Mouse (Mus musculus): Measurements from ENCODE around the gene Tjp2. TPM values are rescaled to one million over a fixed set of nuclear protein-coding genes. Genes with fewer than 3 reads are reported as not detected.

Tjp2 gene
- polyA plus RNA-seq, 1 experiment: 2.4 TPM

DNA sequence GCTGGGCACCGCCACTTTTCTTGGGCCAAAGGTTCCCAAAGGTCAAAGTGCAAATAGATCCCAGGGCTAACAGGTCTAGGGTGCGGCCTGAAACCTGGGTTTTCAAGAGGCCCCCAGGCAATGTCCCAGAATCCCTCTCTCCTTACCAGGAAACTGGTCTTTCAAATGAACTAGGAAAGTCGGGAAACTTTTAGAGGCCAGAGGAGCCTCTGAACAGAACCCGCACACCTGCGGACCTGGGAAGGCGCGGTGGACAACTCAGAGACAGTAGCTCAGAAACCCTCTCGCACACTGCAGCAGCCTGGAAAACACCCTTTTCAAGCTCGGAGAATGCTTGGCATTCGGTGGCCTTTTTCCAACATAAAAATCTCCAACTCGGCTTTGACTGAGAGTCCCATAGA, 979 bp downstream of the Tjp2 start:
- no peak for TF ChIP-seq CTCF (IDR thresholded peaks at IDR 0.05; ENCODE audit: extremely low read depth, insufficient read depth, insufficient read length, insufficient replicate concordance)
- no peak for TF ChIP-seq POLR2A (IDR thresholded peaks at IDR 0.05; ENCODE audit: low read depth, low read length)
- Histone ChIP-seq H3K27ac (ENCODE audit: insufficient read depth, low read length) (no peak overlapping the region), H3K4me1 (ENCODE audit: control insufficient read depth, insufficient read depth, insufficient read length) (no peaks in the 10 kb centered on the region; the same call in 1 of the 2 replicates), H3K27me3 (ENCODE audit: control insufficient read depth, insufficient read depth, low read length) (no peaks in the 10 kb centered on the region), H3K4me3 (ENCODE audit: extremely low read depth, insufficient read depth, insufficient read length) (no peak overlapping the region), H3K36me3 (ENCODE audit: control insufficient read depth, insufficient read depth, low read length) (no peaks in the 10 kb centered on the region)
- DNase-seq (ENCODE audit: low read depth in 1 of 2, low spot score in 2 of 2): no peak
- WGBS: 81% methylated on average over 11 of the region's 11 CpGs

DNA sequence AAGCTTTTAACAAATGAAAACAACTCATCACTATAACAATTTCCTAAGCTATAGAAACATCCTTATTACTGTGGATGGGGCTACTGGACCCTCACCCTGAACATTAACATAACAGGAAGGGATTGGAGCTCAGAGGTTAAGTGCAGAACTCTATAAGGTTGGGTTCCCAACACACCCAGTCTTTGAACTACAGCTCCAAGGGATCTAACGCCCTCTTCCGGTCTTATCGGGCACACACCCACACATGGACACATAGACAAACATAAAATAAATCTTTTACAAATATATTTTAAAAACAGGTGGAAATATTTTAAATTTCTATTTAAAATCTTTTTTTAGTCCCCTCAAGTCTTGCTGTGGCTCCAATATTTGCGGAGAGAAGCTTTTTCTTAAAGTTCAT, 3.4 kb downstream of the Tjp2 start:
- Histone ChIP-seq H3K27me3 (ENCODE audit: control insufficient read depth, insufficient read depth, low read length) (no peaks in the 10 kb centered on the region), H3K4me3 (ENCODE audit: extremely low read depth, insufficient read depth, insufficient read length) (no peak overlapping the region), H3K4me1 (ENCODE audit: control insufficient read depth, insufficient read depth, insufficient read length) (no peaks in the 10 kb centered on the region; the same call in 1 of the 2 replicates), H3K27ac (ENCODE audit: insufficient read depth, low read length) (no peak overlapping the region), H3K36me3 (ENCODE audit: control insufficient read depth, insufficient read depth, low read length) (no peaks in the 10 kb centered on the region)
- WGBS: 72% methylated on average over 4 of the region's 4 CpGs
- DNase-seq (ENCODE audit: low read depth in 1 of 2, low spot score in 2 of 2): no peak
- no peak for TF ChIP-seq CTCF (IDR thresholded peaks at IDR 0.05; ENCODE audit: extremely low read depth, insufficient read depth, insufficient read length, insufficient replicate concordance)

DNA sequence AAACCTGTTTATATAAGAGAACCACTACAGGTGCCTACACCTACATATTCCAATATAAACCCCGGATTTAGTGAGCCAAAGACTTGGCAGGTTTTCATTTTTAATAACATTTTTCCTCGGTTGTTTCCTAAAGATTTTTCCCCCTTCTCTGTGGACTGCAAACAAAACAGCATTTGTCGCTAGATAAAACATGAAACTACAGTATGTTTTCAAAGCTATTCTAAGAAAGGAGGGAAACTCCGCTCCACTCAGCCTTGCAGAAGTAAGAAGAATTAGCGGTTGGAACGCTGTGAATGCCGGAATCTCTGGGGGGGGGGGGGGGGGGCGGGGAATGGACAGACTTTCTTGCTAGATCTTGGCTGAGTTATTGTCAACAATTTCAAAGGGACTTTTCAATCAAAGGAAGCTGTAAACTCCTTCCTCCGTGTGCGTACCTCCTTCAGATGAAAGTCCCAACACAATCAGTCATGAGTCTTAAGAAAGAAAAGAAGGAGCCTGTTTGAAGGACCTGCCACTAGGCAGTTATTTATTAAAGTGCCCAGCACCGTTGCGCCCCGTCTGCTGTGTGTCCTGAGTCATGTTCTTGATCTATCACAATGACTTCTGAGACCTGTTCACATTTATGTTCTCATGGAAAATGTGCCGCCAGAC, 3.9 kb downstream of the Tjp2 start:
- no peak overlapping the region for H3K27ac ChIP-seq (ENCODE audit: insufficient read depth, low read length)
- no peaks in the 10 kb centered on the region; the same call in 1 of the 2 replicates for H3K4me1 ChIP-seq (ENCODE audit: control insufficient read depth, insufficient read depth, insufficient read length)
- TF ChIP-seq CTCF (IDR thresholded peaks at IDR 0.05; ENCODE audit: extremely low read depth, insufficient read depth, insufficient read length, insufficient replicate concordance): no peak
- TF ChIP-seq POLR2A (IDR thresholded peaks at IDR 0.05; ENCODE audit: low read depth, low read length): no peak

DNA sequence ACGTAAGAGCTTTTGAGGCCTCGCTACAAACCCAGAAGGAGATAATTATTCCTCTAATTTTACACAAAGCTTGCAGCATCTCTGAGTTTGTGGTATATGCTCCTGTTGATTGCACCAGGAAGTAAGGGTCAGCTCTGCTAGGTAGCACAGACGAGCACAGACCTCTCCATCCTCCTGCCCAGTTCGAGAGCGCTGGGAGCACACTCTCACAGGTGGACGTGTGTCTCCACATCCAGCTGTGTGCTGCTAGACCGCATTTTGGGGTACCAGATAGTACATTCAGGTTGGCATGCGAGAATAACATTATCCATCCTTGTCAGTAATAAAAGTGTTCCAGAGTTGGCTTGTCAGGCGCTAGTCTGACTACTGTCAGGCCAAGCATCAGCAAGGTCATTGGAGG, 5.8 kb downstream of the Tjp2 start:
- Histone ChIP-seq H3K4me1 (ENCODE audit: control insufficient read depth, insufficient read depth, insufficient read length) (no peaks in the 10 kb centered on the region), H3K27ac (ENCODE audit: insufficient read depth, low read length) (no peak overlapping the region), H3K36me3 (ENCODE audit: control insufficient read depth, insufficient read depth, low read length) (no peaks in the 10 kb centered on the region), H3K27me3 (ENCODE audit: control insufficient read depth, insufficient read depth, low read length) (no peaks in the 10 kb centered on the region), H3K4me3 (ENCODE audit: extremely low read depth, insufficient read depth, insufficient read length) (no peak overlapping the region)
- WGBS: 88% methylated on average over 9 of the region's 9 CpGs
- DNase-seq (ENCODE audit: low read depth in 1 of 2, low spot score in 2 of 2): no peak
- TF ChIP-seq CTCF (IDR thresholded peaks at IDR 0.05; ENCODE audit: extremely low read depth, insufficient read depth, insufficient read length, insufficient replicate concordance) (no peak), POLR2A (IDR thresholded peaks at IDR 0.05; ENCODE audit: low read depth, low read length) (no peak)

More for the DNA sequence above, 3.9 kb downstream of the Tjp2 start:
- no peaks in the 10 kb centered on the region for H3K27me3 ChIP-seq (ENCODE audit: control insufficient read depth, insufficient read depth, low read length)
- no peak overlapping the region for H3K4me3 ChIP-seq (ENCODE audit: extremely low read depth, insufficient read depth, insufficient read length)
- H3K36me3 ChIP-seq (ENCODE audit: control insufficient read depth, insufficient read depth, low read length): no peaks in the 10 kb centered on the region
- no peak for DNase-seq (ENCODE audit: low read depth in 1 of 2, low spot score in 2 of 2)
- 34% methylated on average over 14 of the region's 14 CpGs for WGBS

DNA sequence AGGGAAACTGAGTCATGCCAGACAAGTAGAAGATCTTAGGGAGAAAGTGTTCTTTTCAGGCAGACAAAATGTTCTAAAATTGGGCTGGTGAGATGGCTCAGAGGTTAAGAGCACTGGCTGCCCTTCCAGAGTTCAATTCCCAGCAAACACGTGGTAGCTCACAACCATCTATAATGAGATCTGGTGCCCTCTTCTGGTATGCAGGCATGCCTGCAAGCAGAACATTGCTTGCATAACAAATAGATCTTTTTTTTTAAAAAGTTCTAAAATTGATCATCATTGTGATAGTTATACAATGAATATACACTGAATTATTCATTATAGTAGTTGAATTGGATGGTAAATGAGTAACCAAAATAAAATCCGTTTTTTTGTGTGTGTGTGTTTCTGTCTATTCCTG, 6.5 kb downstream of the Tjp2 start:
- H3K27ac ChIP-seq (ENCODE audit: insufficient read depth, low read length): no peak overlapping the region
- TF ChIP-seq POLR2A (IDR thresholded peaks at IDR 0.05; ENCODE audit: low read depth, low read length) (no peak), CTCF (IDR thresholded peaks at IDR 0.05; ENCODE audit: extremely low read depth, insufficient read depth, insufficient read length, insufficient replicate concordance) (no peak)
- H3K4me3 ChIP-seq (ENCODE audit: extremely low read depth, insufficient read depth, insufficient read length): no peak overlapping the region
- H3K36me3 ChIP-seq (ENCODE audit: control insufficient read depth, insufficient read depth, low read length): no peaks in the 10 kb centered on the region
- WGBS: 45% methylated on average over 2 of the region's 2 CpGs
- DNase-seq (ENCODE audit: low read depth in 1 of 2, low spot score in 2 of 2): no peak
- H3K27me3 ChIP-seq (ENCODE audit: control insufficient read depth, insufficient read depth, low read length): no peaks in the 10 kb centered on the region
- H3K4me1 ChIP-seq (ENCODE audit: control insufficient read depth, insufficient read depth, insufficient read length): no peaks in the 10 kb centered on the region

DNA sequence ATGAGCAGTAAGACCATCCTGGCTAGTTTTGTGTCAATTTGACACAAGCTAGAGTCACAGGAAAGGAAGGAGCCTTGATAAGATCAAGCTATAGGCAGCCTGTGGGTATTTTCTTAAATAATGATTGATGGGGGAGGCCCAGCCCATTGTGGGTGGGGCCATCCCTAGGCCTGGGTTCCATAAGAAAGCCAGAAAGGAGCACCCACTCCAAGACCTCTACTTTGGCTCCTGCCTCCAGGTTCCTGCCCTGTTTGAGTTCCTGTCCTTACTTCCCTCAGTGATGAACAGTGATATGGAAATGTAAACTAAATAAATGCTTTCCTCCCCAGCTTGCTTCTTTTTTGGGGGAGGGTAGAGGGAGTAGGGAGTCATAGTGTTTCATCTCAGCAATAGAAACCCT, 7.0 kb downstream of the Tjp2 start:
- H3K27ac ChIP-seq (ENCODE audit: insufficient read depth, low read length): no peak overlapping the region
- TF ChIP-seq CTCF (IDR thresholded peaks at IDR 0.05; ENCODE audit: extremely low read depth, insufficient read depth, insufficient read length, insufficient replicate concordance) (no peak), POLR2A (IDR thresholded peaks at IDR 0.05; ENCODE audit: low read depth, low read length) (no peak)
- no peak overlapping the region for H3K4me3 ChIP-seq (ENCODE audit: extremely low read depth, insufficient read depth, insufficient read length)
- no peak for DNase-seq (ENCODE audit: low read depth in 1 of 2, low spot score in 2 of 2)
- no peaks in the 10 kb centered on the region for H3K4me1 ChIP-seq (ENCODE audit: control insufficient read depth, insufficient read depth, insufficient read length)
- no peaks in the 10 kb centered on the region for H3K36me3 ChIP-seq (ENCODE audit: control insufficient read depth, insufficient read depth, low read length)
- no peaks in the 10 kb centered on the region for H3K27me3 ChIP-seq (ENCODE audit: control insufficient read depth, insufficient read depth, low read length)

DNA sequence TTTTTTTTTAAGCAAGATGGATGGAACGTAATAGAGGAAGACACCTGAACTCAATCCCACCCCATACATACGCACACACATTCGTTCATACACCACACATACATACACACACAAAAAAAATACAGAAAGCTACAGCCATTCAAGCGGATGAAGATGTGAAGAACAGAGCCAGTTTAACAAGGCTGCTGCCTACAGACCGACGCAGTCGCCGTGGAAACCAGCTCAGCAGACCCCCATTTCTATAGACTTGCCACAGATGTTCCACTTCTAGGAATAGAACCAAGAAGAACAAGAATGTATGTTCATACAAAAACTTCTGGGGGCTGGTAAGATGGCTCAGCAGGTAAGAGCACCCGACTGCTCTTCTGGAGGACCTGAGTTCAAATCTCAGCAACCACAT, 8.1 kb downstream of the Tjp2 start:
- WGBS: 96% methylated on average over 9 of the region's 9 CpGs
- TF ChIP-seq POLR2A (IDR thresholded peaks at IDR 0.05; ENCODE audit: low read depth, low read length): no peak
- no peak for TF ChIP-seq CTCF (IDR thresholded peaks at IDR 0.05; ENCODE audit: extremely low read depth, insufficient read depth, insufficient read length, insufficient replicate concordance)
- H3K4me3 ChIP-seq (ENCODE audit: extremely low read depth, insufficient read depth, insufficient read length): no peak overlapping the region
- no peak for DNase-seq (ENCODE audit: low read depth in 1 of 2, low spot score in 2 of 2)
- H3K4me1 ChIP-seq (ENCODE audit: control insufficient read depth, insufficient read depth, insufficient read length): no peaks in the 10 kb centered on the region
- no peaks in the 10 kb centered on the region for H3K36me3 ChIP-seq (ENCODE audit: control insufficient read depth, insufficient read depth, low read length)
- no peak overlapping the region for H3K27ac ChIP-seq (ENCODE audit: insufficient read depth, low read length)
- no peaks in the 10 kb centered on the region for H3K27me3 ChIP-seq (ENCODE audit: control insufficient read depth, insufficient read depth, low read length)

Data from spleen, adult 2 months (tissue).